Mouse (Mus musculus) forebrain, embryonic 16.5 days (tissue): ENCODE results near the gene Raph1. TPM values are rescaled to one million over a fixed set of nuclear protein-coding genes. Genes with fewer than 3 reads are reported as not detected.
"Not testable (repeated sequence)": the region's sequence is repeated elsewhere in the genome, so short reads cannot be mapped to it uniquely, and the experiment has no call there.

Experiments
- ATAC-seq: fragments of 200-750 bp; cut with Nextera tagmentation; 2 replicates; pipeline ENCODE4 v1.8.0; 2017; ENCODE audit warnings: mild to moderate bottlenecking, moderate library complexity
- H3K27ac ChIP-seq: fragments of 300-500 bp; sonication (generic); 2 replicates; pipeline ENCODE4 v1.5.1; 2014; ENCODE audit warnings: low read length, control low read depth
- H3K27me3 ChIP-seq: fragments of 300-500 bp; sonication (generic); replicated peaks from 2 replicates; pipeline ENCODE4 v1.6.1; 2014; ENCODE audit warnings: low read length; ENCODE audit not compliant: control insufficient read depth, insufficient read depth
- H3K36me3 ChIP-seq: fragments of 300-500 bp; sonication (generic); 2 replicates; pipeline ENCODE4 v1.6.1; 2014; ENCODE audit not compliant: control insufficient read depth, insufficient read depth
- H3K4me1 ChIP-seq: fragments of 300-500 bp; sonication (generic); replicated peaks from 2 replicates; pipeline ENCODE4 v1.6.1; 2014; ENCODE audit warnings: low read length; ENCODE audit not compliant: control insufficient read depth, insufficient read depth
- H3K4me2 ChIP-seq: fragments of 300-500 bp; sonication (generic); 2 replicates; pipeline ENCODE4 v1.6.1; 2014; ENCODE audit warnings: mild to moderate bottlenecking, low read length, control low read depth
- H3K4me3 ChIP-seq: fragments of 300-500 bp; sonication (generic); replicated peaks from 2 replicates; pipeline ENCODE4 v1.5.1; 2014; ENCODE audit warnings: mild to moderate bottlenecking, low read length, control low read depth
- H3K9ac ChIP-seq: fragments of 300-500 bp; sonication (generic); replicated peaks from 2 replicates; pipeline ENCODE4 v1.6.1; 2014; ENCODE audit warnings: low read depth, low read length, control low read depth
- H3K9me3 ChIP-seq: fragments of 300-500 bp; sonication (generic); 2 replicates; pipeline ENCODE4 v1.6.1; 2016; ENCODE audit warnings: low read length; ENCODE audit not compliant: control insufficient read depth
- WGBS: fragments of 180-500 bp; shearing (Covaris S2); extraction: QIAGEN DNeasy Blood & Tissue Kit; methylation state at CpG from one replicate; pipeline ENCODE4 v1.1.7; 2014; 5-methylcytosine and 5-hydroxymethylcytosine counted together
- polyA plus RNA-seq: library from polyadenylated mRNA; unstranded; fragments of >200 nt; fragmentation: Nextera tagmentation; extraction: Ambion mirVana; gene quantifications from 2 replicates; pipeline ENCODE4 v1.2.1, GENCODE M21; 2015

Raph1 gene
- polyA plus RNA-seq, 1 experiment from 2014 or later: 21.8 TPM

GRCm38 (mm10) chr1:60481561-60481960, 85.3 kb downstream of the Raph1 start:
- no peaks in the 10 kb centered on the region for H3K9me3 ChIP-seq
- H3K27me3 ChIP-seq: no peaks in the 10 kb centered on the region
- no peak overlapping the region for H3K4me3 ChIP-seq
- no peak overlapping the region for H3K9ac ChIP-seq
- H3K4me2 ChIP-seq: no peak overlapping the region
- no peak overlapping the region for H3K27ac ChIP-seq
- 31% methylated on average over 1 of the region's 1 CpGs for WGBS
- ATAC-seq: 0 out of 2 replicates have a peak, but pooled peaks have one; percentile 26
- no peaks in the 10 kb centered on the region for H3K4me1 ChIP-seq
- H3K36me3 ChIP-seq: peaks cover 19% of the 10 kb centered on the region

- no peak for ATAC-seq
- Histone ChIP-seq H3K4me1 (no peaks in the 10 kb centered on the region), H3K27me3 (no peaks in the 10 kb centered on the region), H3K9me3 (no peaks in the 10 kb centered on the region), H3K36me3 (peaks cover 9% of the 10 kb centered on the region; the same call in 1 of the 2 replicates), H3K4me3 (no peak overlapping the region), H3K9ac (no peak overlapping the region), H3K27ac (no peak overlapping the region), H3K4me2 (no peak overlapping the region)
- WGBS: 91% methylated on average over 7 of the region's 7 CpGs
Observed at GRCm38 (mm10) chr1:60470541-60470940, 96.4 kb downstream of the Raph1 start.

GRCm38 (mm10) chr1:60469491-60469890, 97.4 kb downstream of the Raph1 start:
- 87% methylated on average over 2 of the region's 2 CpGs for WGBS
- ATAC-seq: no peak

GRCm38 (mm10) chr1:60460623-60461022, 106.3 kb downstream of the Raph1 start:
- no peak overlapping the region for H3K9ac ChIP-seq
- no peak overlapping the region for H3K4me2 ChIP-seq
- no peaks in the 10 kb centered on the region for H3K9me3 ChIP-seq
- H3K27me3 ChIP-seq: no peaks in the 10 kb centered on the region
- H3K4me1 ChIP-seq: no peaks in the 10 kb centered on the region
- peaks cover 2% of the 10 kb centered on the region for H3K36me3 ChIP-seq
- H3K4me3 ChIP-seq: no peak overlapping the region
- ATAC-seq: no peak
- no peak overlapping the region for H3K27ac ChIP-seq
- 85% methylated on average over 1 of the region's 1 CpGs for WGBS

More at GRCm38 (mm10) chr1:60469491-60469890, 97.4 kb downstream of the Raph1 start:
- Histone ChIP-seq H3K9me3 (no peaks in the 10 kb centered on the region), H3K36me3 (peaks cover 11% of the 10 kb centered on the region; the same call in 1 of the 2 replicates), H3K27ac (no peak overlapping the region), H3K27me3 (no peaks in the 10 kb centered on the region), H3K4me1 (no peaks in the 10 kb centered on the region), H3K9ac (no peak overlapping the region), H3K4me3 (no peak overlapping the region), H3K4me2 (no peak overlapping the region)

GRCm38 (mm10) chr1:60449896-60450295, 117.0 kb downstream of the Raph1 start:
- Histone ChIP-seq H3K4me1 (no peaks in the 10 kb centered on the region), H3K36me3 (peaks cover 6% of the 10 kb centered on the region), H3K4me2 (no peak overlapping the region), H3K27ac (no peak overlapping the region), H3K9ac (no peak overlapping the region), H3K9me3 (no peaks in the 10 kb centered on the region), H3K27me3 (no peaks in the 10 kb centered on the region), H3K4me3 (no peak overlapping the region)
- WGBS: 70% methylated on average over 1 of the region's 1 CpGs
- ATAC-seq: no peak

- WGBS: 89% methylated on average over 12 of the region's 12 CpGs
- H3K27me3 ChIP-seq: no peaks in the 10 kb centered on the region
- H3K4me2 ChIP-seq: no peak overlapping the region
- no peak overlapping the region for H3K4me3 ChIP-seq
- H3K9me3 ChIP-seq: no peaks in the 10 kb centered on the region
- peaks cover 3% of the 10 kb centered on the region for H3K36me3 ChIP-seq
- no peaks in the 10 kb centered on the region for H3K4me1 ChIP-seq
- H3K9ac ChIP-seq: no peak overlapping the region
- ATAC-seq: no peak
- H3K27ac ChIP-seq: no peak overlapping the region
Observed at GRCm38 (mm10) chr1:60447067-60447466, 119.8 kb downstream of the Raph1 start.

- H3K4me2 ChIP-seq, H3K9me3 ChIP-seq, ATAC-seq, H3K9ac ChIP-seq, H3K27ac ChIP-seq, H3K36me3 ChIP-seq, H3K4me3 ChIP-seq, H3K4me1 ChIP-seq, H3K27me3 ChIP-seq: not testable (repeated sequence)
- 86% methylated on average over 5 of the region's 5 CpGs for WGBS
Observed at GRCm38 (mm10) chr1:60441438-60441837, 125.5 kb downstream of the Raph1 start.

- ATAC-seq: no peak
- Histone ChIP-seq H3K36me3 (no peaks in the 10 kb centered on the region), H3K9ac (no peak overlapping the region), H3K27ac (no peak overlapping the region), H3K27me3 (no peaks in the 10 kb centered on the region), H3K4me2 (no peak overlapping the region), H3K9me3 (no peaks in the 10 kb centered on the region), H3K4me3 (no peak overlapping the region), H3K4me1 (0 out of 2 replicates have a peak, but pooled peaks cover 3% of the 10 kb centered on the region)
- WGBS: 15% methylated on average over 1 of the region's 1 CpGs
Observed at GRCm38 (mm10) chr1:60432497-60432896, 134.4 kb downstream of the Raph1 start.
